Mouse (Mus musculus): ENCODE data around the gene Gtpbp3. TPM values are rescaled to one million over a fixed set of nuclear protein-coding genes. Genes with fewer than 3 reads are reported as not detected.
"Not testable (repeated sequence)": the region's sequence is repeated elsewhere in the genome, so short reads cannot be mapped to it uniquely, and the experiment has no call there.

Gtpbp3 gene
- polyA plus RNA-seq, 1 experiment from 2014 or later = 12.5 TPM

DNA sequence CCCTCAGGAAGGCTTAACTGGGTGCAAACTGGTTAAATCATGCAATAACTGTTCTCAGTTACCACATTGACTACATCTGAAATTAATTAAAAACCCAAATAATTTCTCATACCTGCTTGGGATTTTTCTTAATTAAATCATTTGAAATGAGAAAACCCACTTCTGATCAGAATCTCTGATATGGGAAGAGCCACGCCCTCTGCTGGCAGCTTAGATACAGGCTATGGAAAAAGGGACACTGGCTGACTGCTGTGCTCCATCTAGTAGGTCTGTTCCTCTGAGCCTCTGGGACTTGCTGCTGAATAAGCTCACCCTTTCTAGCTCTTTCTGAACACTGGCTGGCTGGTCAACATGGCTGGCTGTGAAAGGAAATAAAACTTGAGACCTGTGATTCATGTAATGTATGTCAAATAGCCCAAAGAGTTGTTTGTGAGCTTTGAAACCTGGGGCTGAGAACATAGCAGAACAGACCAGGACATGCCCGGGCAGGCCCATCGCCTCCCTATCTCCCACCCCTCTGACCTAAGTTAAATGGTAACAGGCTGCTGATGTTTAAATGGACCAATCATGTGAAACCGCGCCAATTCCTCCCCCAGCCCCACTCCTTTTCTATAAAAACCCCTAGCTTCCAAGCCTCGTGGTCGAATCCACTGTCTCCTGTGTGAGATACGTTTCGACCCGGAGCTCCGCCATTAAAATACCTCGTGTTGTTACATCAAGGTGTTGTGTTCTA lies 43.0 kb downstream of the Gtpbp3 start:
- H3K4me2 ChIP-seq (ENCODE audit: low read depth, low read length); H3K9ac ChIP-seq (ENCODE audit: low read length); ATAC-seq (replicated peaks; ENCODE audit: extremely low read depth, insufficient read depth, low FRiP score); H3K36me3 ChIP-seq (ENCODE audit: control insufficient read depth, insufficient read depth); H3K27ac ChIP-seq (ENCODE audit: low read length); H3K27me3 ChIP-seq (ENCODE audit: control insufficient read depth, insufficient read depth, low read length); H3K4me3 ChIP-seq (ENCODE audit: low read length); H3K9me3 ChIP-seq (replicated peaks; ENCODE audit: control insufficient read depth, low read length): not testable (repeated sequence)
- H3K4me1 ChIP-seq (ENCODE audit: control insufficient read depth, insufficient read depth, low read length) = peaks cover 23% of the 10 kb centered on the region
- 72% methylated on average over 5 of the region's 12 CpGs for WGBS

DNA sequence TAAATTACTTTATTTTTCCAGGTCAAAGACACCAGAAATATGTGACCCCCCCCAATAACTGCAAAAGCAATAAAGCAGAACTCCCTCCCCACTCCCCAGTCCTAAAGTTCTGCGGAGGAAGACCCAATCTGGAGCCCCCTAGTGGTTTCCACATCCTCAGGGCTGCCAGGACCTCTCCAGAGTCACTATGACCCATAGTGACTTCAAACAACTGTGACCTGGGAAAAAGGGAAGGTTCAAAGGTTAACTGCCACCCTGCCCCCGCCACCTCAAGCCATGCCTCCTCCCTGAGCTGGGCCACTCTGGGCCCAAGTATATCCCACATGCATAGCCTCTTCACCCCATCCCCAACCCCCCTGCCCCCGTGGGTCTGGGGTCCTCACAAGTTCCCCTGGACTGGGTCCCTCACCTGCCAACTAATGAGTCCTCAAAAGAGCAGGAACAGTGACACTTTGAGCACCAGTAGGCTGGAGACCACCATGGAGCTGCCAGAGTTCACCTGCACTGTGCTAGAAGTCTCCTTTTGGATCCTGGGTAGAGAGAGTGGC lies 46.4 kb downstream of the Gtpbp3 start:
- H3K27ac ChIP-seq (ENCODE audit: low read length) = no peak overlapping the region
- H3K27me3 ChIP-seq (ENCODE audit: control insufficient read depth, insufficient read depth, low read length) = no peaks in the 10 kb centered on the region
- ATAC-seq (replicated peaks; ENCODE audit: extremely low read depth, insufficient read depth, low FRiP score) = no peak
- 42% methylated on average over 3 of the region's 3 CpGs for WGBS
- H3K4me1 ChIP-seq (ENCODE audit: control insufficient read depth, insufficient read depth, low read length) = 0 out of 2 replicates have a peak, but pooled peaks cover 5% of the 10 kb centered on the region
- no peak overlapping the region for H3K9ac ChIP-seq (ENCODE audit: low read length)
- H3K4me2 ChIP-seq (ENCODE audit: low read depth, low read length) = no peak overlapping the region
- no peaks in the 10 kb centered on the region for H3K36me3 ChIP-seq (ENCODE audit: control insufficient read depth, insufficient read depth)
- no peak overlapping the region for H3K4me3 ChIP-seq (ENCODE audit: low read length)
- no peaks in the 10 kb centered on the region for H3K9me3 ChIP-seq (replicated peaks; ENCODE audit: control insufficient read depth, low read length)

DNA sequence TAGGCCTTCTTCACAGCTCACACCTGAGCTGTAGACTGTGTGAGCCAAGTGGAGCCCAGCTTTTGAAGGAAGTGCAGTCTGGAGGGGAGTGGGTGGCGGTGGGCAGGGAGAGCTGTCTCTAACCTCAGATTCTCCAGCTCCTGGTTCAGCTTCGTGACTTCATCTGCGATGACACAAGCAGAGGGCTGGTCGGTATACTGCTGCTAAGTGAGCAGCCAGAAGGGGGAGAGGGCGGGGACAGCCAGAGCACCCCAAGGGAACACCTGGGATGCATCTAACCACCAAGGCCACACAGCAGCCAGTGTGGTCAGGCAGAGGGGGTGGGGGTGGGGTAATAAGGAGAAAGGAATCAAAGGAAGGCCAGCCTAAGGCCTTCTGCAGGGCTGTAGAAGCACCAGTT lies 47.8 kb downstream of the Gtpbp3 start:
- WGBS = 60% methylated on average over 5 of the region's 5 CpGs
- H3K9ac ChIP-seq (ENCODE audit: low read length) = no peak overlapping the region
- H3K4me1 ChIP-seq (ENCODE audit: control insufficient read depth, insufficient read depth, low read length) = 0 out of 2 replicates have a peak, but pooled peaks cover 5% of the 10 kb centered on the region
- peak overlapping the region; percentile 64; the same call in 1 of the 2 replicates for H3K4me3 ChIP-seq (ENCODE audit: low read length)
- 0 out of 2 replicates have a peak, but pooled peaks have one; percentile 23 for ATAC-seq (replicated peaks; ENCODE audit: extremely low read depth, insufficient read depth, low FRiP score)
- no peaks in the 10 kb centered on the region for H3K36me3 ChIP-seq (ENCODE audit: control insufficient read depth, insufficient read depth)
- H3K27me3 ChIP-seq (ENCODE audit: control insufficient read depth, insufficient read depth, low read length) = no peaks in the 10 kb centered on the region
- H3K27ac ChIP-seq (ENCODE audit: low read length) = no peak overlapping the region
- no peaks in the 10 kb centered on the region for H3K9me3 ChIP-seq (replicated peaks; ENCODE audit: control insufficient read depth, low read length)
- H3K4me2 ChIP-seq (ENCODE audit: low read depth, low read length) = peak overlapping the region; percentile 73

DNA sequence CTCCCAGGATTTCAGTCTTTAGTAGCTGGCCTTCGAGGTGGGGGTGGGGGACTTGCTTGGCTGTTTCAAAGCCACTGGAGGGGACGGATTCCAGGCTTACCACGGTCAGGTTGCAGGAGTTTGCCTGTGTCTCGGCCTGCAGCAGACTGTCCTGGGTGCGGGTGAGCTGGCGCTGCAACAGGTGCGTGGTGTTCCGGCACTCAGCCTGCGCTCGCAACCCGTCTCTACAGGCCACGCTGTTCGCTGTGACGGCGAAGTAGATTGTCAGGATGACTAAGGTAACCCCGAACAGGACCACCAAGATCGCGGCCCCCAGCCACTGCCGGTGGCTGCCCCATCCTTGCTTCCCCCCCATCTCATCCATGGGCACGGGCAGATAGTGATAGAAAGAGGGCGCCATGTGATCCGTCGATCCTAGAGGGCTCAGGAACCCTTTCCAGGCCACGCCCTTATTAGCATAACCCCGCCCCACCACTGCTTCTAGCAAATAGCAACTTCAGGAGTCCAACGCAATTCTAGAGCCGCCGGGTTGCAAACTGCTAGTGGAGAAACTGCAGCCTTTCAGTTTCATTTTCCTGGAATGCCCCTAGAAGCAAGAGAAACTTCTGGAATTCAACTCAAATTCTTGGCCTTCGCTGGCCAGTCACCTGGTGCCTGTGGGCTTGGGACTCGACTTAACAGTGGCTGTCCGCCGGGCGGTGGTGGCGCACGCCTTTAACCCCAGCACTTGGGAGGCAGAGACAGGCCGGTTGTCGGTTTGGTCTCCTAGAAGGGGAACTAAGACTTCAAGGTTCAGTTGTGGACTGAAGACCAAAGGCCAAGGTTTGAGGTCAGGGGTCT lies 49.3 kb downstream of the Gtpbp3 start, which contains the start of gene Bst2:
TSS of gene Bst2 (minus strand) at position 429 of the 840 bp plus-strand sequence.
- H3K27me3 ChIP-seq (ENCODE audit: control insufficient read depth, insufficient read depth, low read length) = no peaks in the 10 kb centered on the region
- H3K4me2 ChIP-seq (ENCODE audit: low read depth, low read length) = peak within 1 kb of the TSS; percentile 73
- H3K9me3 ChIP-seq (replicated peaks; ENCODE audit: control insufficient read depth, low read length) = no peaks in the 10 kb centered on the region
- H3K27ac ChIP-seq (ENCODE audit: low read length) = peak within 1 kb of the TSS; percentile 75
- WGBS = 3% methylated on average over 37 of the region's 37 CpGs
- peak; percentile 81 for ATAC-seq (replicated peaks; ENCODE audit: extremely low read depth, insufficient read depth, low FRiP score)
- no peaks in the 10 kb centered on the region for H3K36me3 ChIP-seq (ENCODE audit: control insufficient read depth, insufficient read depth)
- peak within 1 kb of the TSS; percentile 72 for H3K9ac ChIP-seq (ENCODE audit: low read length)
- peak within 1 kb of the TSS; percentile 64 for H3K4me3 ChIP-seq (ENCODE audit: low read length)
- H3K4me1 ChIP-seq (ENCODE audit: control insufficient read depth, insufficient read depth, low read length) = 0 out of 2 replicates have a peak, but pooled peaks cover 5% of the 10 kb centered on the region

DNA sequence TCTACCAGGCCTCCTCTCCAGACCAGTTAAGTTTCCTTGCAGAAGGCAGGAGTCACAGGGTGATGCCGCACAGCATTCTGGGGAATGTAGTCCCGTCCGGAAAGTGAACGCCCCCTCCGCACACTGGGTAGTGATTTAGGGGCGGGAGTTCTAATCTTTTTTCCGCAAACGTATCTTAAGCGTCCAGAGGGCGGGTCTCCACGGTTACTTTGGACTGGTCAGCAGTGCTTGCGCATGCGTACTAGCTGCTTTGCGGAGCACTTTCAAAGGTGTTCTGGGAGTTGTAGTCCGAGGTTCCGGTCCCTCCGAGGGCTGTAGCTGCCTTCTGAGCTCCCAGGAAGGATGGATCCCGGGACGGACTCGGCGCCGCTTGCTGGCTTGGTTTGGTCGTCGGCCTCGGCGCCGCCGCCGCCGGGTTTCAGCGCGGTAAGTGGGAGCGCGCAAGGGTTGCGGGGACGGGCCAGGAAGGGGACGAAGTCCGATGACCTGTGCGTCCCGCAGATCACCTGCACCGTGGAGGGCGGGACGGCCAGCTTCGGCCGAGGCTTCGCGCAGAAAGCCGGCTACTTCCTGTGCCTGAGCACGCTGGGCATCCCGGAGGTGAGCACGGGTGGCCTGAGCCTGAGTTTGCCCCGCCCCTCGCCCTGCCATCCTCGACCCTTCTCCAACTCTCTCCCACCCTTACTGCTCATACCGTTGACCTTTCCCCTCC lies 54.9 kb downstream of the Gtpbp3 start, which contains the start of gene Mvb12a:
TSS of gene Mvb12a (plus strand) at position 291 of the 712 bp plus-strand sequence.
- Histone ChIP-seq H3K27ac (ENCODE audit: low read length) (peak within 1 kb of the TSS; percentile 66; the same call in 1 of the 2 replicates), H3K4me1 (ENCODE audit: control insufficient read depth, insufficient read depth, low read length) (peaks cover 8% of the 10 kb centered on the region; the same call in 1 of the 2 replicates), H3K4me2 (ENCODE audit: low read depth, low read length) (peak within 1 kb of the TSS; percentile 81), H3K27me3 (ENCODE audit: control insufficient read depth, insufficient read depth, low read length) (no peaks in the 10 kb centered on the region), H3K36me3 (ENCODE audit: control insufficient read depth, insufficient read depth) (peaks cover 9% of the 10 kb centered on the region), H3K9me3 (replicated peaks; ENCODE audit: control insufficient read depth, low read length) (no peaks in the 10 kb centered on the region), H3K4me3 (ENCODE audit: low read length) (peak within 1 kb of the TSS; percentile 81), H3K9ac (ENCODE audit: low read length) (peak within 1 kb of the TSS; percentile 84)
- WGBS = under 1% methylated on average over 55 of the region's 55 CpGs
- ATAC-seq (replicated peaks; ENCODE audit: extremely low read depth, insufficient read depth, low FRiP score) = peak; percentile 91

DNA sequence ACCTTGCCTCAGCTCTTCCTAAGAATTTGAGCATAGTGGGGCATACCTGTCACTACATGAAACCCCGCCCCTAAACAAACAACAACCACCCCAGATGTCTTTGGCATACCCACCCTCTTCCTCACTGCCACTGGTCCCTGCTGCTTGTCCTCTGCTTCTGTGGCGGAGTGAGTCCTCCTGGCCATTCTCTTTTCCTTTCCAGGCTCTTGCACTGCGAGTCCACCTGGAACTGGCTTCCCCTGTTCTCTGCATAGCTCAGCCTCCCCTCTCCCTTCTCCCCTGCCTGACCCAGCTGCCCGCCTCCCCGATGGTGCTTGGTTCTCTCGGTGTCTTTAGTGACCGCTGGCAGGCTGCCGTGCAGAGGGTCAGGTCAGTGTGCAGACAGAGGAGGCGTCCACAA lies 55.9 kb downstream of the Gtpbp3 start:
- Histone ChIP-seq H3K27ac (ENCODE audit: low read length) (no peak overlapping the region), H3K27me3 (ENCODE audit: control insufficient read depth, insufficient read depth, low read length) (no peaks in the 10 kb centered on the region), H3K4me1 (ENCODE audit: control insufficient read depth, insufficient read depth, low read length) (peaks cover 5% of the 10 kb centered on the region; the same call in 1 of the 2 replicates), H3K9me3 (replicated peaks; ENCODE audit: control insufficient read depth, low read length) (no peaks in the 10 kb centered on the region), H3K4me2 (ENCODE audit: low read depth, low read length) (peak overlapping the region; percentile 81), H3K36me3 (ENCODE audit: control insufficient read depth, insufficient read depth) (peaks cover 16% of the 10 kb centered on the region), H3K4me3 (ENCODE audit: low read length) (peak overlapping the region; percentile 81), H3K9ac (ENCODE audit: low read length) (peak overlapping the region; percentile 84)
- 78% methylated on average over 9 of the region's 9 CpGs for WGBS
- ATAC-seq (replicated peaks; ENCODE audit: extremely low read depth, insufficient read depth, low FRiP score) = no peak

DNA sequence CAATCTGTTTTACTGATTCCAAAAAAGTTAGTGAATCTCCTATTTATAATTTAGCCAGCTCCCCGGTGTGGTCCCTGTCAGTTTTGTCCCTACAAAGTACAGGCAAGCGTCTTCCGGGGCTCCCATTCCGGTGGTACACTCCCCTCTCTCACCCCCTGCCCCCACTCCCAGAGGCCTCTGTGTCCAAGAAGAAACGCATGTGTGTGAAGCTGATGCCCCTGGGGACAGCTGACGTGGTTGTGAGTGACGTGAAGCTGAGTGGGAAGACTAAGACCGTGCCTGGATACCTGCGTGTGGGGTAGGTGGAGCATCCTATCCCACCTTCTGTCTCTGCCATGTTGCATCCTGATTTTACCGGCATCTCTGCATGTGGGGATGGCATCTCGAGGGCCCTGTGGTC lies 57.1 kb downstream of the Gtpbp3 start:
- no peaks in the 10 kb centered on the region for H3K27me3 ChIP-seq (ENCODE audit: control insufficient read depth, insufficient read depth, low read length)
- no peak overlapping the region for H3K4me2 ChIP-seq (ENCODE audit: low read depth, low read length)
- H3K4me3 ChIP-seq (ENCODE audit: low read length) = no peak overlapping the region
- 87% methylated on average over 11 of the region's 11 CpGs for WGBS
- H3K9me3 ChIP-seq (replicated peaks; ENCODE audit: control insufficient read depth, low read length) = no peaks in the 10 kb centered on the region
- no peak overlapping the region for H3K27ac ChIP-seq (ENCODE audit: low read length)
- no peak overlapping the region for H3K9ac ChIP-seq (ENCODE audit: low read length)
- no peak for ATAC-seq (replicated peaks; ENCODE audit: extremely low read depth, insufficient read depth, low FRiP score)
- peaks cover 5% of the 10 kb centered on the region; the same call in 1 of the 2 replicates for H3K4me1 ChIP-seq (ENCODE audit: control insufficient read depth, insufficient read depth, low read length)
- H3K36me3 ChIP-seq (ENCODE audit: control insufficient read depth, insufficient read depth) = peaks cover 16% of the 10 kb centered on the region

DNA sequence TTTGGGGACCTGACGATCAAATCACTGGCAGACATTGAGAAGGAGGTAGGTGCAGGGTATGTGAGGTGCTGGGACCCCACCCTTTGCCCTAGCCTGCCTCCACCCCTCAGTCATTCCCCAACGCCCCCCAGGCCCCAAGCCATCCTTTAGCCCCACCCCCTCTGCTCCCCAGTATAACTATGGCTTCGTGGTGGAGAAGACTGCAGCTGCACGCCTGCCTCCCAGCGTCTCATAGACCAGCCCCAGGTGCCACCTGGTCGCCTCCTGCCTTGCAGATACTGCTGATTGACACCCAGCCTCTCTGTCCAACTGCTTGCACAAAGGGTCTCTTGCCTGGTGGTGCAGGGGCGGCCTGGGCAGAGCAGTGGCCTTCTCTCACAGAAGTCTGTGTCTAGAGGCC lies 59.7 kb downstream of the Gtpbp3 start:
- 83% methylated on average over 7 of the region's 7 CpGs for WGBS
- Histone ChIP-seq H3K4me3 (ENCODE audit: low read length) (no peak overlapping the region), H3K27me3 (ENCODE audit: control insufficient read depth, insufficient read depth, low read length) (no peaks in the 10 kb centered on the region), H3K9me3 (replicated peaks; ENCODE audit: control insufficient read depth, low read length) (no peaks in the 10 kb centered on the region), H3K9ac (ENCODE audit: low read length) (no peak overlapping the region), H3K4me2 (ENCODE audit: low read depth, low read length) (no peak overlapping the region), H3K27ac (ENCODE audit: low read length) (no peak overlapping the region), H3K4me1 (ENCODE audit: control insufficient read depth, insufficient read depth, low read length) (peaks cover 5% of the 10 kb centered on the region; the same call in 1 of the 2 replicates), H3K36me3 (ENCODE audit: control insufficient read depth, insufficient read depth) (peaks cover 16% of the 10 kb centered on the region)
- ATAC-seq (replicated peaks; ENCODE audit: extremely low read depth, insufficient read depth, low FRiP score) = no peak
